Mouse (Mus musculus): ENCODE measurements at regions not wholly inside any gene's neighbourhood (a gene's known extent, or its start where the extent isn't known, plus 50 kb on each side); places are given as distances from the start of the nearest gene placed in this dataset.

- DNase-seq (ENCODE audit: low spot score): no peak
Measured at GRCm38 (mm10) chr12:118549071-118549470, 247.8 kb upstream of the Sp4 start.

DNA sequence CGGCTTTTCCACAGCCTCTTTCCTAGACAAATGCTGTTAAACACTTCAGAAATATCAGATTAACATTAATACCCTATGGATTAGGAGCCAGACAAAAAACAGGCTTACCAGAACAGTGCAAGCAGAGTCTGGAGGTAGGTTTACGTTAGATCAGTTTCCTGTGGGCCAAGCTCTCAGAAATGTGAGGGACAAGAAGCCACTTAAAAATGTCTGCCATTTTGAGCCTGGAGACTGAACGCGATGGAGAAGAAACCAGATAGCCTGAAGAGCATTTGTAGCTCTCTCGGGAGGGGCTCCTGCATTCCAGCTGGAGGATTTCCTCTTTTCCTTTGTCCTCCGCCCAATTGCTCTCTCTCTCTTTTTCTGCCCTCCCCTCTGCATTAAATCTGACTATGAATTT, 239.1 kb upstream of the Sp4 start:
- no peak for DNase-seq (ENCODE audit: low spot score)

DNA sequence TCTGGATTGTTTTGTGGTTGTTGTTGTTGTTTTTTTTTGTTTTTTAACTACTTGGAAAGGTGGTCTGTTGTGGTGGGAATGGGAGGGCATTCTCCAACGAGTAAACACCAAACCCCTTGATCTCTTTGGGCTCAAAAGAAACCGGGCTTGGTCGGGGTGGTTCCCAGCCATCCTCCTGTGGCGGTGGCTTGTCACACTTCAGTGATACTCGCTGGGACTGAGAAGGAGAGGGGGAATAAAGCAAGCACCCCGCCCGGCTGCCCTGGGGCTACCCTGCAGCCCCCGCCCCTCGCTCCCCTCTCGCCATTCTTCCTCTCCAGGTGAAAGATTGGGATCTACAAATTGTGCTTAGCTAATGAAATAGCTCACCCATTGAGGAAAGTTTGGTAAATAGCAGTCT, 229.3 kb upstream of the Sp4 start:
- DNase-seq (ENCODE audit: low spot score): no peak

DNA sequence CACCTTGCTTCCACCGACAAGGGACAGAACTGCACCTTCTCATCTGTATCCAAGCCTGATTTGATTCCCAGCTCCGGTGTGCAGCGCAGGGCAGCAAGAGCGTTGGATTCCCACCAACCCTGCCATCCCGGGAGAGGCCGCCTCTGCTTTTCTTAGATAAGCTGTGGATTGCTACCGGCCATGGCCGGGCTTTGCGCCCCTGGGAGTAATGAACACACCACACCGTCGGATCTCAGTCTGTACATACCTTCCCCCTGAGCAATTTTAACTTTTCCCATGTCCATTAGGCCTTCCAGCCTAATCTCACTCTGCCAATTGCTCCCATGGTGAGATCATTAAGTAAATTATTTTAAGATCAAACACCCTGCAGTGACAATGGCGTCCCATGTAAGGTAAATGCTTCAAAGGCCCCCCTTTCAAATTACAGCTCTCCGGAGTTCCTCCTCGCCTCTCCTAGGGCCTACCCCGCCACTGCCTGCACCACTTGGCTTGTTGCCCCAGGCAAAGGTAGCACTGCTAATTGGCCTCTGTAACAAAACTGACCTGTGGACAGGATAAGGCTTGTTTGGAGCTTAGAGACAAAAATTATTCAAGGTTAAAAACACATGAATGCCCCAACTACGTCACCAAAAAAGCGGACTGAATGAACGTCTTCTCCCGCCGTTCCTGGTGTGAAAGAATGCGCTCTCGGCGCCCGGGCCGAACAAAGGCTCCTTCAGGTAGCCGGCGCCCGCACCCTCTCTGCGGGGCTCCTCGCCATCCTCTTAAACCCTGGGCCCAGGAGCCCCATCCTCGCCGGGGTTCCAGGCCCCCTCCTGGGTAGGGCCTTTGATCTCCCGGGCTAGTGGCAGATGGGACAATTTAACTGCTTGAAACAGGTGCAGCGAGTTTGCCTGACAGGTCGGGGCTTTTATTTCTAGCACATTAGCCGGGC, 228.5 kb upstream of the Sp4 start:
- DNase-seq (ENCODE audit: low spot score): no peak

DNA sequence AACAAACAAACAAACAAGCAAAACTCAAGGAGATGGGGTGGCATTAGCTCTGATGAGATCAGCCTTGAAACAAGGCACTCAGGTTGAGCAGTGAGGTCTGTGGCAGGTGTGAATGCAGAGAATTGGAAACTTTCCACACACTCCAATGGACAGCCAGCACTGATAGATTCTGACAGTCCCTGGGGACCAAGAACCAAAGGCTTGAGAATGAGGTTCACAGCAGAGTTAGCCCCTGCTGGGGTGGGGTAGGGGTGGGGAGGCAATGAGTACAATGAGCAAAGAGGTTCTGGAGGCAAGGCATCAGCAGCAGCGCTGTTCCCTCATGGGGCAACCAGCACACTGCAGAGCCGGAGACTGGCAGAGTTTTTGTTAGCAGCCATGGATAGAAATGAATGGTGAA, 220.5 kb upstream of the Sp4 start:
- no peak for DNase-seq (ENCODE audit: low spot score)

GRCm38 (mm10) chr12:118521329-118521728, 220.1 kb upstream of the Sp4 start:
- no peak for DNase-seq (ENCODE audit: low spot score)

DNA sequence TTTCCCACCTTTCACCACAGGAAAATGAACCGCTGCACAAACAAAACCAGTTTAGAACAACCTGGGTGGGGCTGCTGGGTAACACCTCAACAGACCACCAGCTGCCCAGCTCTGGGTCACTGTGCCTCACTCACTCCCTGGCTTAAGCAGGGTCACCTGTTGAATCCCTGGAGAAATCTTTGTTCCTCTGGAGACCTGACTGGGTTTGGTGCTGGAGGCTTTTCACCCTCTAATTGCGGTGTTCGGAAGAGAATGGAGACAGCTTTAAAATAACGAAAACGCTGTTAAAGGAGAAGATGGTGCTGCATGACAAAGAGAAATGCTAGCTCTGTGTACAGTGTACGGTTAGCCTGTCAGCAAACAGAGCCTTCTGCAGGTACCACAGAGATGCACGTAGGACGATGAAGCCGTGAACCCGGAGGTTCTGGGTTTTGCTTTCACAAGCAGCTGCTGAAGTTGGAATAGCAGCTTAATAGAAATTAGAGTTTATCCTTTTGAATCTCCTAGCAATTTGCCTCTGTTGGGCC, 218.6 kb upstream of the Sp4 start:
- no peak for DNase-seq (ENCODE audit: low spot score)

DNA sequence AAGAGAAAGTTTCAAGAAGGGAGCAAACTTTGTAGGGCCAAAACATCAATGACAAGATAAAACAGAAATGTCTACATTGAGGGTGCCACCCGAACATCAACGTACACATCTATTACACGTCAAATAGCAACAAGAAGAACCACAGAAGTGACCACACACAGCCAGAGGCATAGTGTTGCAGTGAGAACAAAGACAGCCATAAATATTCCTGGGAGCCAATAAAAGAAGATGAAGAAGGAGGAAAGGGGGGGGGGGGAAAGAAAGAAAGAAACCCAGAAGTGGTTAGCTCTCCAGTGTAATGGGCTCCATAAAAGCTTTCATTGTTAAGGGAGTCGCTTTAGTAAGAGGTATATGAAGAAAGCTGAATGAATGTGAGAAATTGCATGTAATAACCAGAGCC, 209.7 kb upstream of the Sp4 start:
- no peak for DNase-seq (ENCODE audit: low spot score)

DNA sequence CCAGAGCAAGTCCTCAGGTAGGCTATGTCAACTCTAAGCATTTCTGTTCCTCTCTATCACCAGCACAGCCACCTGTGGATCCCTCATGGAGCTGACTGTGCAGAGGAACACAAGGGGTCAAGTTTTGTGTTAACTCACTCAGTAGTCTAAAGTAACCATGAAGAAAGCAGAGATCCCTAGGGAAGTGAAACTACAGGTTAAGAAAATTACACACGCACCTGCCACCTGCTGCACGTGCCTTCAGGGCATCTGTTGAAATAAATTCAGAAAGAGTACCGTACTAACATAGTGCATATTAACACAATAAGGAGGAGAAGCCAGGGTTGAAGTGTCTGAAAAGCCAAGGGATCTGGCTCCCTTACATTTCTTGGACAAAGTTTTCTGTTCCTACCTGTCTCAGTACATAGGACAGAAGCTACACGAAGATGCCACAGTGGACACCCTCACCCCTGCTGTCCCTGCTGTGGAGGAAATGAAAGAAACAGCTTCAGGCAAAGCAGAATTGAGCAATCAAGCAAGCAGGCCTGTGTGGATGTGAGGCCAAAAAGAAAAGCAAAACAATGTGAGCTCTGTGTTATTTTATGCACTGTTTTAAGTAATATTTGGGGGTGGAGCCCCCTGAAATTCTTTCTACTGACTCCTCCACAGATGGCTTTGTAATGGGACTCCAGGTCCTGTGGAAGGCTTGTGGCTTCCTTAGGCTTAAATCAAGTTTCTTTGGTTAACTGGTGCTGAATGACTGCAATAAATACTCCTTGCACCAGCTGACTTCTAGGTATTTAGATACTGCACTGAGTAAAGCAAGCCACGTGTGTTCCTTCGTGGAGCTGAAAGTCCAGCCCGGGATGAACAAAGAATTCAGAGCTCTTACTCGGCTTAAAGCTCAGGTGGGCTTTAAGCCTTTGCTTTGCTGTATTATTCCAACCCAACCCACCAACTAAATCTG, 208.0 kb upstream of the Sp4 start:
- no peak for DNase-seq (ENCODE audit: low spot score)

DNA sequence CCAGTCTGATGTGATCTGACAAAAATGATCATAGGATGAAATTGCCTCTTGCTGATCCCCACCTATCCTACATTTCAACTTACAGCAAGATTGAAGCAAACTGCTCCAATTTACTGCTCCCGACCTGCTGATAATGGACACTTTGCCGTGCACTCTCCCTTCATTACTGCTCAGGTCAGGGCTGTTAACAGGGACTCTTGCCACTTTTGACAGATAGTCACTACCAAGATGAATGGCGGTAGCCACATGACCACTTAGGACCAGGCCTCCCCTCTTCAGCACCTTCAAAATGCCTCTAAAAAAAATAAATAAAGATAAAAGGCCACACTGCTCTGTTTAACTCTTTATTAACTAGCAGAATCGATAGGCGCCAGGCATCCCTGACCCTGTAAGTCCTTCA, 199.2 kb upstream of the Sp4 start:
- DNase-seq (ENCODE audit: low spot score): no peak

DNA sequence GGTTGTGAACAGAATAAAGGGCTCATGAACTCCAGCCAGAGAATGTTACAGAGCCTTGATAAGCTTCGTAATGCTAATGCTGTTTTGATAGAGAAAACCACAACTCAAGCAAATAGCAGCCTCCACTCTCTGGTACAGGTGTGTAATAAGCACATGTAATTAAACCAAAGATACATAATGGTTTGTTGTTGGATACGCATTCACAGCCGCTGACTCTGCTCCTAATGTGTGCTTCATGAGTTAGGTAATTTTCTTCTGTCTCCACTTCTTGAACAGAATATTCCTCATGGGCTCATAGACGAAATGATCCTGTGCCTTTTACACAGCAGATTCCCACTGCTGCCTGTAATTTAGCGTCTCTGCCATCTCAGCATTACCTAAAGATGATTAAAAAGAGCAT, 186.8 kb upstream of the Sp4 start:
- no peak for DNase-seq (ENCODE audit: low spot score)

DNA sequence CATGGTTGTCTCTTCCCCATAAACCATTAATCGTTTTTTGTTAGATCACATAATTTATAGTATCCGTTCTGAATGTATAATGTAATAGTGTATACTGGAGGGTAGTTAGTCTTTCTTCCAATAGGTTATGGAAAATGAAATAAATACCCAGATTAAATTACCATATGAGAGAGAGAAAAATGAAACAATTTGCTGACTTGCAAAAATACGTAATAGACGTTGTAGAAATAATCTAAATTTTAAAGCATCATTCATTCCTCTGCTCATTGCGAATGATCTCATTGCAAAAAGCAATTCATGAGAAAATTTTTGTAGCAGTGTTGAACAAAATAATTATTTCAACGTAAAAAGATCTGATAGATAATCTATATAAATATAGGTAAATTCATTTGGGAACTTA, 185.2 kb upstream of the Sp4 start:
- no peak for DNase-seq (ENCODE audit: low spot score)

DNA sequence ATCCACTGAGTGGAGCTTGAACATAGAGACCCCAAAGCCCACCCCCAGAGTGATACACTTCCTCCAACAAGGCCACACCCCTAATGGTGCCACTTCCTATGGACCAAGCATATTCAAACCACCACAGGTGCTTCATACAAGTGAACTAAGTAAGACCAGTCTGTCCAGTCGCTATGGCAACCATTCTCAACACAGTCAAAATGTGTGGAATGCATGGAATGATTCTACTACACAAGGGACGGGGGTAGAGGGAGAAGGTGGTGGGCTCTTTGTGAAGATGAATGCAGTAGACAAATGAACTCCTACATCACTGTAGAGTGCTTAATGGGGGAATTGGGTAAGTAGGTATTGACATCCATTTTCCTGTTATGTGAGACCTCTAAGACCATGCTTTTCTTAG, 180.1 kb upstream of the Sp4 start:
- DNase-seq (ENCODE audit: low spot score): no peak

DNA sequence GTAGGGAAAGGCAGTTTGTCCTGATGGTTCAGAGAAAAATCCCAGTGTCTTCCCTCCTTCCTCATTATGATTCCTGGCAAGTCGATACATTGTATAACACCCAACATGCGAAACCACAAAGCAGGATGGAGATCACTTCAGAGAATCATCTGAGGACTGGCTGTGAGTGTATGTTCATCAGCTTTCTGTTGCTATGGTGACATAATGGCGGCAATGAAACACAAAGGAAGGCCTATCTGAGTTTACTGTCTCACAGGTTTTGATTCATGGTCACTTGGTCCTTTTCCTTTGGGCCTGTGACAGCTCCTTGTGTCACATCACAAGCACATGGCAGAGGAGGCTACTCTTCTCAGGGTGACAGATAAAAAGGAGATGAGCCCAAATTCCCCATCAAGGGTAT, 173.5 kb upstream of the Sp4 start:
- no peak for DNase-seq (ENCODE audit: low spot score)

GRCm38 (mm10) chr12:118466837-118467236, 165.6 kb upstream of the Sp4 start:
- DNase-seq (ENCODE audit: low spot score): no peak

- peak; percentile 7 for DNase-seq (ENCODE audit: low spot score)
Measured at GRCm38 (mm10) chr12:118457493-118458408, 156.5 kb upstream of the Sp4 start.

DNA sequence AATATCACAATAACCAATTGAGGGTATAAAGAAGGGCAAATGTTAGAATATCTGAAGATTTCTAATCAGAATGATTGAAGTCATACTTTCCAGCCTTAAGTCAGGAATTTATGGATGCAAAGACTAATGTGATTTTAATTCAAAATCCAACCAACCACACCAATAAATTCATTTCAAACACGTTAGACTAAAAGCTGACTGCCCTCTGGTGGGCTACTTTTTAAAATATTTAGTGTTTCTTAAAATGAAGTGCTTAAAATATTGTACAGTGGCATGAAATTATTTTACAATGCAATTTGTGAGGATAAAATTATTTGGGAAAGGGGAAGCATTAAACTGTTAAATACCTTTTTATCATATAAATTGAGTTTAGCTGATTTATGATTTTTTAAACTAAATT, 154.4 kb upstream of the Sp4 start:
- no peak for DNase-seq (ENCODE audit: low spot score)

DNA sequence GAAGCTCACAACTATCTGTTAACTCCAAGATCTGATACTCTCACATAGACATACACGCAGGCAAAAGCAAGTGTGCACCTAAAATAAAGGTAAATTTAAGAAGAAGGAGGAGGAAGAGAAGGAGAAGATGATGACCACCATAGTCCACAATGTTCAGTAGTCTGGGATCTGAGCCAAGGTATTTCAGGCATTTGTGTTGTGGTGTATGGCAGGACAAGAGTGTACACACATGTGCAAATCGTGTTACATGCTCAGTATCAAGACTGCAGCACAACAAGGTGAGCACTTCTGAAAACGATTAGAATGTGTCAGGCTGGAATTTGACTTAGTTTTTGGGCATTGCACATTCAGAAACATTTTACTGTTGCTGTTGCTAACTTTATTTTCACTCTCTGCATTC, 138.4 kb upstream of the Sp4 start:
- no peak for DNase-seq (ENCODE audit: low spot score)

DNA sequence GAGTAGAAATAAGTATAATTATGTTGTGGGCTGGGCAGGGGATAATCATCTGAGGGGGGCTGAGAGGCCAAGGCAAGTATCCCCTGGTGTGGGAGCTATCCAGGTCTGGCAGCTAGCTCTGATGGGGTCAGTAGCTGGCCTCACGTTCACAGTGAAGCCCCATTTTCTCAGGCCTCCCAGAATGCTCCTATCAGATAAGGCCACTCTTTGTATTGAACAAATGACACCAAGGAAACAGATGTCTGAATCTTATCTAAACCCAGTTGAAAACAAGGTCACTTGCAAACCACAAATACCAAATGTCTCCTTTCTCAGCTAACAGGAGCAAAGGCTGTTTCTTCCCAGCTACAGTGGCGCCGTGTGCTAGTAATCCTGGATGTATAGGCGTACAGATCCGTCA, 137.6 kb upstream of the Sp4 start:
- DNase-seq (ENCODE audit: low spot score): no peak

GRCm38 (mm10) chr12:118432703-118433102, 131.5 kb upstream of the Sp4 start:
- no peak for DNase-seq (ENCODE audit: low spot score)

- no peak for DNase-seq (ENCODE audit: low spot score)
Measured at GRCm38 (mm10) chr12:118428384-118428783, 127.1 kb upstream of the Sp4 start.

Measured in heart, adult 8-10 months (tissue).